Mouse (Mus musculus): ENCODE measurements around the gene Ces2h. TPM values are rescaled to one million over a fixed set of nuclear protein-coding genes. Genes with fewer than 3 reads are reported as not detected.
"Not testable (repeated sequence)": the region's sequence is repeated elsewhere in the genome, so short reads cannot be mapped to it uniquely, and the experiment has no call there.

Ces2h gene
- polyA plus RNA-seq, 1 experiment from 2014 or later = not detected

DNA sequence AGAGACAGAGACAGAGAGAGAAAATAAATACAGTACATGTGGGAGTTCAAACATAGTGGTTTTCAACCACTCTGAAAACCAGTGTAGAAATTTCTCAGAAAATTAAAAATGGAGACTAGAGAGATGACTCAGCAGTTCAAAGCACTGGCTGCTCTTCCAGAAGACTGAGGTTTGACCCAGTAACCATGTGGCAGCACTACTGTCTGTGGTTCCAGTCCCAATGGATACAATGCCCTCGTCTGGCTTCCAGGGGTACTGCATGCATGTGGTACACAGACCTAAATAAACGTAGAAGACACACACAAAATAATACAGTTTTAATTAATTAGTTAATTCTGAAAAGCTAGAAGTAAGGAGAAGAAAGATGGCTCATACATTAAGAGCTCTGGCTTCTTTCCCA is 24.4 kb downstream of the Ces2h start:
- Histone ChIP-seq H3K4me2 (replicated peaks) (no peak overlapping the region), H3K4me3 (no peak overlapping the region), H3K9me3 (no peaks in the 10 kb centered on the region), H3K9ac (no peak overlapping the region), H3K36me3 (no peaks in the 10 kb centered on the region), H3K4me1 (no peaks in the 10 kb centered on the region), H3K27me3 (no peaks in the 10 kb centered on the region), H3K27ac (no peak overlapping the region)
- 56% methylated on average over 2 of the region's 2 CpGs for WGBS
- no peak for ATAC-seq (ENCODE audit: low FRiP score, low read depth)

GRCm38 (mm10) chr8:105043510-105043909 is 42.9 kb downstream of the Ces2h start:
- H3K27me3 ChIP-seq = no peaks in the 10 kb centered on the region
- no peak overlapping the region for H3K4me3 ChIP-seq
- no peak for ATAC-seq (ENCODE audit: low FRiP score, low read depth)
- H3K27ac ChIP-seq = no peak overlapping the region
- 40% methylated on average over 1 of the region's 1 CpGs for WGBS
- H3K9ac ChIP-seq = no peak overlapping the region
- no peak overlapping the region for H3K4me2 ChIP-seq (replicated peaks)
- no peaks in the 10 kb centered on the region for H3K36me3 ChIP-seq
- H3K9me3 ChIP-seq = no peaks in the 10 kb centered on the region
- H3K4me1 ChIP-seq = no peaks in the 10 kb centered on the region

DNA sequence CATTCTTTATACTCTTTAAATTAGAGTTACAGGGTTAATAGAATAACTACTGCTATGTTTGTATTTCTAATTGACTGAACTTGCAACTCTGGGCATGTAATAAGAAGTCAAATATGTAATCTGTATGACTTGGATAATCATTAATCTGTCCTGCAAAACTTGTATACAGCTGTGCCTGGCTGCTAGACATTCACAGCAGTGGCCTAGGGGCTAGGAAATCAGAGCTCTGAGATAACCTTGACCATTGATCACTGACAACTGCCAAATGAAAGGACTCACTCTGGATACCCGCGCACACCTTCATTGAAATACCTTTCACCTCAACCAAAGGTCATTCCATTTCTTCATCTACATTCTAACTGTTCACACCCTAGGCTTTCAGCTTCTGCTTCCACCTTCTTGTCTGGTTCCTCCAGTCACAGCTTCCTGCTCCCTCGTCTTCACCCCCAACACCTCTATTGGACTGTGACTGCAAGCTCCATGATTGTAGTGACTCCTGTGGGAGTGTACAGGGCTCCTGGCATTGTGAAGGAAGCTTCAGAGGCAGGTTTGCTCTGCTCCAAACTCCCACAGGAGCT is 45.3 kb downstream of the Ces2h start:
- H3K4me3 ChIP-seq = no peak overlapping the region
- 88% methylated on average over 3 of the region's 3 CpGs for WGBS
- ATAC-seq (ENCODE audit: low FRiP score, low read depth) = no peak
- no peaks in the 10 kb centered on the region for H3K4me1 ChIP-seq
- no peaks in the 10 kb centered on the region for H3K27me3 ChIP-seq
- H3K9ac ChIP-seq = no peak overlapping the region
- H3K9me3 ChIP-seq = no peaks in the 10 kb centered on the region
- no peaks in the 10 kb centered on the region for H3K36me3 ChIP-seq
- no peak overlapping the region for H3K4me2 ChIP-seq (replicated peaks)
- no peak overlapping the region for H3K27ac ChIP-seq

DNA sequence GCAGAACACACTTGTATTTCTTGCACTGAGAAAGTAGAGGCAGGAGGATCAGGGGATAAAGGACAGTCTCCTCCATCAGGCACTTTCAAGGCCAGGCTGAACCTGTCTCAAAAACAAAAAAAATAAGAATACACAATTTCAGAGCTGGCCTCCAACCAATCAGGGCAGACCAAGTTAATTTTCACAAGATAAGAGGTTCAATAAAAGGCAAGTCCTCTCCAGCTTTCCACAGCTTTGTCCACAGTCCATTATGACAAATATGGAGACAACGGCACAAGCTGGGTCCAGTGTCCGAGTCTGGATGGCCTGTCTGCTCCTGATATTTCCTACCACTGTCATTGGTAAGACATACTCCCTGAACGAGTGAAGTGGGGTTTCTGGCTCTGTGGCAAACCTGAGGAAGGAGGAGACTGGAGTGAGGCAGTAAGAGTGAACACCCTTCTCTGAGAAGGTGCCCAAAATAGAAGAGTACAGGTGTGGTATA is 47.8 kb downstream of the Ces2h start, which contains the start of gene Ces3a:
Ces3a (plus strand) TSS at position 231 of the 484 bp plus-strand sequence.
- Histone ChIP-seq H3K27me3 (no peaks in the 10 kb centered on the region), H3K4me1 (no peaks in the 10 kb centered on the region), H3K4me2 (replicated peaks) (no peak within 1 kb of the TSS), H3K27ac (no peak within 1 kb of the TSS), H3K4me3 (no peak within 1 kb of the TSS), H3K9me3 (no peaks in the 10 kb centered on the region), H3K9ac (no peak within 1 kb of the TSS), H3K36me3 (no peaks in the 10 kb centered on the region)
- 81% methylated on average over 3 of the region's 3 CpGs for WGBS
- ATAC-seq (ENCODE audit: low FRiP score, low read depth) = no peak

DNA sequence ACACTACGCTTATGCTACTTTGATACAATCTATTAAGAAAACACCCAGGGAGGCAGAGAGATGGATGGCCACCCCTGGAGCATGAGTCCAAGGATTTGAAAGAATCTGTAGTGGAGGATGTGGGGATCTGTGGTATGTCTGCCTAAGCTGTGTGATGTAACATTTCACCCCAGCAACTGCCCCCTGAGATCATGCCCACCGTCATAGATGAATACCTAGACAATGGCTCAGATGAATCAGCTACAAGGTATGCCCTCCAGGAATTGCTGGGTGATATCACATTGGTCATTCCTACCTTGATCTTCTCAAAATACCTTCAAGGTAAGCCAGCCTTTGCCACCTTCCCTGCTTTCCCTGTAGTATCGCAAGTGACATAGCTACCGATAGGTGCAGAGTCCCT is 55.6 kb downstream of the Ces2h start:
- H3K9ac ChIP-seq = no peak overlapping the region
- ATAC-seq (ENCODE audit: low FRiP score, low read depth) = no peak
- H3K27ac ChIP-seq = no peak overlapping the region
- no peak overlapping the region for H3K4me3 ChIP-seq
- H3K27me3 ChIP-seq = no peaks in the 10 kb centered on the region
- no peaks in the 10 kb centered on the region for H3K4me1 ChIP-seq
- H3K4me2 ChIP-seq (replicated peaks) = no peak overlapping the region
- no peaks in the 10 kb centered on the region for H3K36me3 ChIP-seq
- 90% methylated on average over 4 of the region's 4 CpGs for WGBS
- H3K9me3 ChIP-seq = no peaks in the 10 kb centered on the region

DNA sequence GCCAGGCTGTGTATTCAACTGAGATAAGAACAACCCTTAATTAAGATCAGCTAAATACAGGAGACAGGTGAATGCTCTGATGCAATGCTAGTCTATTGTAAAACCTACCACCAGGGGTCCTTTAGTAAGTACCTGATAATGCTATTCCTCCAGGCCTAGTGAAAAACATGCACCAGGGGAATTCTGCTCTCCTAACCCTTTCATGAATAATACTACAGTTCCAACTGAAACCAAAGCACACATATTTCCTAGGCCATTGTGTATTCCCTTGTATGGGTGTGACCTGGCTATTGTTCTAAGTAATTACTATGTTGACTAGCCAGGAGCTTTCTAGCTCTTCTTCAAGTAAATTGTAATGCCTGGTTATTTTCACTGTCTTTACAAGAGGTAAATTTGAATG is 59.4 kb downstream of the Ces2h start:
- Histone ChIP-seq H3K27me3 (no peaks in the 10 kb centered on the region), H3K9me3 (0 out of 2 replicates have a peak, but pooled peaks cover 3% of the 10 kb centered on the region), H3K36me3 (no peaks in the 10 kb centered on the region), H3K27ac (no peak overlapping the region), H3K9ac (no peak overlapping the region), H3K4me2 (replicated peaks) (no peak overlapping the region), H3K4me1 (no peaks in the 10 kb centered on the region), H3K4me3 (no peak overlapping the region)
- ATAC-seq (ENCODE audit: low FRiP score, low read depth) = no peak

- Histone ChIP-seq H3K27ac (no peak overlapping the region), H3K27me3 (no peaks in the 10 kb centered on the region), H3K4me1 (no peaks in the 10 kb centered on the region), H3K4me2 (replicated peaks) (no peak overlapping the region), H3K4me3 (no peak overlapping the region), H3K9me3 (0 out of 2 replicates have a peak, but pooled peaks cover 3% of the 10 kb centered on the region), H3K9ac (no peak overlapping the region), H3K36me3 (no peaks in the 10 kb centered on the region)
- WGBS = 0% methylated on average over 1 of the region's 1 CpGs
- no peak for ATAC-seq (ENCODE audit: low FRiP score, low read depth)
Observed at GRCm38 (mm10) chr8:105066761-105067160, 66.1 kb downstream of the Ces2h start.

GRCm38 (mm10) chr8:105067905-105068304 is 67.3 kb downstream of the Ces2h start:
- 72% methylated on average over 7 of the region's 7 CpGs for WGBS
- H3K9me3 ChIP-seq; H3K36me3 ChIP-seq; H3K27me3 ChIP-seq; H3K9ac ChIP-seq; H3K4me3 ChIP-seq; H3K27ac ChIP-seq; H3K4me2 ChIP-seq (replicated peaks); H3K4me1 ChIP-seq; ATAC-seq (ENCODE audit: low FRiP score, low read depth): not testable (repeated sequence)

DNA sequence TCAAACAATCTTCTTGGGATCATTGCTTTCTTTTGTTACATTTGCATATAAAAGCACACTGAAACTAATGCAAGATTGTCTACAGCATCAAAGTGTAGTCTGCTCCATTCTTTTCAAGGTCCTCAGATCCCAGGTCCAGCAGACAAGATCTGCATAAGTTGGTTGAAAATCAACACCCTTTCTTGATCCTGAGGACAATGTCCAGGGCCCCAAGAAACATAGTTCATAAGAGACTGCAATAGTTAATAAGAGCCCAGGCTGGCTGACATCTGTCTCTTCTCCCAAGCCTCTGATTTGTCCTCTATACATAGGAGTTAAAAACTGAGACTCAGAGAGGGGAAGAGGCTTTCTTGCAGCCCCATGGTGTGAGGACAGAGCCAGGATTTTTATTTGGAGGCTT is 68.3 kb downstream of the Ces2h start:
- Histone ChIP-seq H3K27ac (no peak overlapping the region), H3K27me3 (no peaks in the 10 kb centered on the region), H3K4me2 (replicated peaks) (no peak overlapping the region), H3K9ac (no peak overlapping the region), H3K9me3 (no peaks in the 10 kb centered on the region), H3K4me1 (no peaks in the 10 kb centered on the region), H3K4me3 (no peak overlapping the region), H3K36me3 (no peaks in the 10 kb centered on the region)
- ATAC-seq (ENCODE audit: low FRiP score, low read depth) = no peak

Other genes starting within 250 kb of the Ces2h start
- 0.09 TPM in 1 of 2 replicates, not detected in the other for gene Ces2b, start 169.3 kb upstream of the Ces2h start, polyA plus RNA-seq (2015; fragmentation: Nextera tagmentation; extraction: Ambion mirVana)
- not detected in 2 replicates for gene Ces2c, start 153.8 kb upstream of the Ces2h start, polyA plus RNA-seq (2015; fragmentation: Nextera tagmentation; extraction: Ambion mirVana)
- gene Ces2e, start 74.6 kb upstream of the Ces2h start, polyA plus RNA-seq (2015; fragmentation: Nextera tagmentation; extraction: Ambion mirVana) = 0.06 TPM in 1 of 2 replicates, not detected in the other
- 0.06 and 0.13 TPM in 2 replicates for gene Ces2f, start 53.5 kb upstream of the Ces2h start, polyA plus RNA-seq (2015; fragmentation: Nextera tagmentation; extraction: Ambion mirVana)
- 0.05 and 0.24 TPM in 2 replicates for gene Ces2g, start 39.1 kb upstream of the Ces2h start, polyA plus RNA-seq (2015; fragmentation: Nextera tagmentation; extraction: Ambion mirVana)
- not detected in 2 replicates for gene Ces3a, start 47.7 kb downstream of the Ces2h start, polyA plus RNA-seq (2015; fragmentation: Nextera tagmentation; extraction: Ambion mirVana)
- gene Ces3b, start 82.9 kb downstream of the Ces2h start, polyA plus RNA-seq (2015; fragmentation: Nextera tagmentation; extraction: Ambion mirVana) = not detected in 2 replicates
- not detected in 2 replicates for gene Ces4a, start 130.9 kb downstream of the Ces2h start, polyA plus RNA-seq (2015; fragmentation: Nextera tagmentation; extraction: Ambion mirVana)
- gene Cbfb, start 169.8 kb downstream of the Ces2h start, polyA plus RNA-seq (2015; fragmentation: Nextera tagmentation; extraction: Ambion mirVana) = 97.1 and 101 TPM in 2 replicates
- gene D230025D16Rik, start 224.3 kb downstream of the Ces2h start, polyA plus RNA-seq (2015; fragmentation: Nextera tagmentation; extraction: Ambion mirVana) = 27.3 and 27.6 TPM in 2 replicates